Comparison of ENCODE assay signal across 8 mouse cellular contexts in the genomic region with DNA sequence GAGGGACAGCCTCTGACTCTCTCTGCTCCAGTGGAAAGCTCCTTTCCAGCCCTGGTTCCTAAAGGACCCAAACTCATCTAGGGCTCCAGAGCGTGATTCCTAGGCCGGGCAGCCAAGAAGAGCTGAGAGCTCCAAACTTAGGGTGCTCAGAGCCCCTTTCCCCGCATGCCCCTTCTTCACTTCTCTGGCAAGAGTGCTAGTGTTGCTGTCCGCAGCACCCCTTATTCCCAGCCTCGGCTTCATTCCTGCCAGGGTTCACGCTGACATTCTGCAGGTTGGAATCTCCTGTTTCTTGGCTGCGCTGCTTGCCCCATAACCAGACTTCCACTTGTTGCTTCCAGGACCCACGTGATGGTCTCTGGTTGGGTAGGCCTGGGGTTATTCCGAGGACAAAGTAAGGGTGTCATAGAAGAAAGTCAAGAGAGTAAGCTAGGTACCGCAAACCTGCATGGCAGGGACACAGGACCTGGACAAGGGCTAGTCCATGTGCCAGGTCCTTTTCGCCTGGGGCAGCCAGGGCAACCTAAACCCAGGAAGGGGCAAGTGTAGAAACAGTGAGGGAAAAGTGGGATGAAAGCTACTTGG. TPM values are rescaled to one million over a fixed set of nuclear protein-coding genes. Genes with fewer than 3 reads are reported as not detected.
A peak's percentile ranks its signal among the peaks of the same experiment; 100 is the strongest.
DNase-seq lines count a peak whose midpoint lies in the region; ATAC-seq and TF ChIP-seq lines count a peak whose summit lies in the region.

No protein-coding gene starts in this region.

- peaks cover 81% of the 10 kb centered on the region for H3K27me3 ChIP-seq in heart, embryonic 10.5 days (ENCODE audit: insufficient read depth, poor library complexity, severe bottlenecking)
- peaks cover 35% of the 10 kb centered on the region for H3K27me3 ChIP-seq in liver, postnatal 0 days (ENCODE audit: insufficient read depth, low read length)

- H3K4me2 ChIP-seq in liver, postnatal 0 days (ENCODE audit: low read depth, low read length): peak overlapping the region; percentile 67

- intact Hi-C loops in heart, postnatal 36 days (cut with DNase I): no loop called here

- H3K4me1 ChIP-seq in heart, embryonic 10.5 days: peaks cover 24% of the 10 kb centered on the region
- H3K4me1 ChIP-seq in liver, postnatal 0 days (ENCODE audit: insufficient read depth): peaks cover 4% of the 10 kb centered on the region

- TF ChIP-seq EP300 in liver, postnatal 0 days (IDR thresholded peaks at IDR 0.05; ENCODE audit: low read depth): no peak

- no peak overlapping the region for H3K27ac ChIP-seq in heart, embryonic 10.5 days
- no peak overlapping the region; the same call in 1 of the 2 replicates for H3K27ac ChIP-seq in liver, postnatal 0 days (ENCODE audit: low read depth)

- TF ChIP-seq CTCF in liver, postnatal 0 days (IDR thresholded peaks at IDR 0.05; ENCODE audit: low read depth): no peak

- DNase-seq in heart, embryonic 10.5 days (ENCODE audit: low spot score): no peak
- DNase-seq in heart, adult 9 months (ENCODE audit: low spot score in 2 of 2): no peak
- DNase-seq in ZHBTc4 (ENCODE audit: low read depth, low spot score): peak; percentile 16
- DNase-seq in heart, postnatal 36 days: peak; percentile 16 to 21
- no peak for DNase-seq in liver, postnatal 0 days
- DNase-seq in layer of hippocampus, adult 9-11 months: no peak
- DNase-seq in thymus, postnatal 14 days: no peak
- DNase-seq in thymus, adult 18-20 months: no peak

- peak overlapping the region; percentile 46 for H3K9ac ChIP-seq in liver, postnatal 0 days (replicated peaks)

- H3K4me3 ChIP-seq in heart, embryonic 10.5 days: peak overlapping the region; percentile 60
- peak overlapping the region; percentile 42 for H3K4me3 ChIP-seq in liver, postnatal 0 days (ENCODE audit: low read depth, low read length)

- WGBS in heart, embryonic 10.5 days: 4% methylated on average over 11 of the region's 11 CpGs
- 12% methylated on average over 11 of the region's 11 CpGs for WGBS in liver, postnatal 0 days (ENCODE audit: insufficient replicate concordance)

- no peaks in the 10 kb centered on the region for H3K36me3 ChIP-seq in heart, embryonic 10.5 days
- no peaks in the 10 kb centered on the region for H3K36me3 ChIP-seq in liver, postnatal 0 days (replicated peaks; ENCODE audit: insufficient read depth, low read length)

- no peak for ATAC-seq in liver, postnatal 0 days

- no peaks in the 10 kb centered on the region for H3K9me3 ChIP-seq in heart, embryonic 10.5 days
- no peaks in the 10 kb centered on the region for H3K9me3 ChIP-seq in liver, postnatal 0 days (ENCODE audit: low read length)

RNA-seq across cellular contexts. Expression of a gene that starts 0.6 kb away (rescaled TPM):
- 0.04 and 0.15 TPM in 2 replicates for polyA plus RNA-seq in heart, embryonic 10.5 days (2016; fragmentation: Nextera tagmentation; extraction: Ambion mirVana)
- 1 to 10 TPM; 1.2 to 1.7 TPM for total RNA-seq in heart, postnatal 36 days (2021)
- polyA plus RNA-seq in liver, postnatal 0 days (2015; fragmentation: Nextera tagmentation; extraction: Ambion mirVana): 0.95 and 1.1 TPM in 2 replicates

Comparison
In these comparisons a context has a peak if more than half of its experiments do, and no peak if none do; other contexts are left out.
1. DNase-seq: peak in ZHBTc4 (single experiment) and heart, postnatal 36 days (2 of 2); none in heart, embryonic 10.5 days (single experiment), heart, adult 9 months (0 of 2), liver, postnatal 0 days (single experiment), layer of hippocampus, adult 9-11 months (single experiment), thymus, postnatal 14 days (single experiment) and thymus, adult 18-20 months (0 of 2).